Mouse (Mus musculus): ENCODE results near the gene Hoxd3. TPM values are rescaled to one million over a fixed set of nuclear protein-coding genes. Genes with fewer than 3 reads are reported as not detected.

Hoxd3 gene
- 0.66 and 38.3 TPM in 2 replicates for polyA plus RNA-seq (2012; rRNA removed)

DNA sequence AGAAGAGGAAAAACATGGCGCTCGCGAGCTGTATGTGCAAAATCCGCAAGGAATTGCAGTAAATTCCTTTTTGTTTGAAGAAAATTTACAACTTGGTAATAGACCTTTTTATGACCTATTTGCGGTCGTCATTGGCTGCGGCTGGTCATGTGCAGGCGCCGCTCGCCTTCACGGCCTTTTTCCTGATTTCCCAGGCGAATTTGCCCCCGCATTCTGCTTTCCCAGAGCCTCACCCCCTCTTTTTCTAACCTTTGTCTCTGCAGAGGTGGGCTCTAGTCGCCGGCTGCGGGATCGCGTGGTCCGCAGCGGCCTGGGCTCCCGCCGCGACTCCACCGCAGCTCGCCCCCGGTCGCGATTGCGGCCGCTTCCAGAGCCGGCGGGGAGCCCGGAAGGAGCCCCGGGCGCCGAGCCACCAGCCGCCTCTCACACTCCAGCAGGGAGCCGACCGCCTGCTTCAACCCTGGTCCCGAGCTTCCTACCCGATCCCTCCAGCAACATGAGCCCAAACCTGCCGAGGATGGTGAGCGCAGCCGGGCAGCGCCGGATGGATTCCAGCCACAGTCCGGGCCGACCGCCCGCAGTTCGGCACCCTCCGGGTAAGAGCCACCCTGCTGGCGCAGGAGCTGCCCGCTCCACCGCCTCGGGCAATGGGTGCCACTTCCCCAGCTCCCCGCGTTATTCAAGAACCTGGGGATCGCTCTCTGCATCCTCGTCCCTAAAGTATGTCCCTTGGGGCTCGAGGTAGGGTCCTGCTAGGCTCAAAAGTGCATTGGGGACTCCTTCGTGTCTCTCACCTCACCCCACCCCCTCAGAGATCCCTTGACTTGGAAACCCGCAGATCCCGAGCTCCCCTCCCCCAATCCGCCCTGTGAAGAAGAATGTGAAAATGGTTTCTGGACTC lies at the start of gene Hoxd3, which contains the start of gene Hoxd4:
Hoxd3 (plus strand) TSS at position 207 of the 901 bp plus-strand sequence.
Hoxd4 (plus strand) TSS at position 209 of the 901 bp plus-strand sequence.

DNA sequence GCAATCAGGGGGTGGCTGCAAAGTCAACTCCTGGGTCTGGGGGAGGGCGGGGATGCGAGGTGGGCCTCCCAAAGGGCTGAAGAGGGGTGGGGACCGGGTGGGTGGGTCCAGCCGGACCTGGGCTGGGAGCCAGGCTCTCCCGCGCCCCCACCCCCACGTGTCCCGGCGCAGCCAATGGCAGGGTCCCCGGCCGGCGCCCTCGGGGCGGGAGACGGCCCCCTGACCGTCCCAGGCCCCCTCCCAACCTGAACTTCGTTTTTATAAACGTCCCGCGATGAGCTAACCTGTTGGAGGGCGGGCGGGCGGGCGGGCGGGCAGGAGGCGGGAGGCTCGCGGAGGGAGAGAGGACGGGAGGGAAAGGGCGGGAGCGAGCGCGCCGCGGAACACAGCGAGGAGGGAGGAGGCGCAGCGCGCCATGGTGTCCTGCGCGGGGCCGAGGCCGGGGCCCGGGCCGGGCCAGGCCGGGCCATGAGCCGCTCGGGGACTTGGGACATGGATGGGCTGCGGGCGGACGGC lies 43.8 kb upstream of the Hoxd3 start, which contains the start of gene Hoxd13:
Hoxd13 (plus strand) TSS at position 469 of the 516 bp plus-strand sequence.

DNA sequence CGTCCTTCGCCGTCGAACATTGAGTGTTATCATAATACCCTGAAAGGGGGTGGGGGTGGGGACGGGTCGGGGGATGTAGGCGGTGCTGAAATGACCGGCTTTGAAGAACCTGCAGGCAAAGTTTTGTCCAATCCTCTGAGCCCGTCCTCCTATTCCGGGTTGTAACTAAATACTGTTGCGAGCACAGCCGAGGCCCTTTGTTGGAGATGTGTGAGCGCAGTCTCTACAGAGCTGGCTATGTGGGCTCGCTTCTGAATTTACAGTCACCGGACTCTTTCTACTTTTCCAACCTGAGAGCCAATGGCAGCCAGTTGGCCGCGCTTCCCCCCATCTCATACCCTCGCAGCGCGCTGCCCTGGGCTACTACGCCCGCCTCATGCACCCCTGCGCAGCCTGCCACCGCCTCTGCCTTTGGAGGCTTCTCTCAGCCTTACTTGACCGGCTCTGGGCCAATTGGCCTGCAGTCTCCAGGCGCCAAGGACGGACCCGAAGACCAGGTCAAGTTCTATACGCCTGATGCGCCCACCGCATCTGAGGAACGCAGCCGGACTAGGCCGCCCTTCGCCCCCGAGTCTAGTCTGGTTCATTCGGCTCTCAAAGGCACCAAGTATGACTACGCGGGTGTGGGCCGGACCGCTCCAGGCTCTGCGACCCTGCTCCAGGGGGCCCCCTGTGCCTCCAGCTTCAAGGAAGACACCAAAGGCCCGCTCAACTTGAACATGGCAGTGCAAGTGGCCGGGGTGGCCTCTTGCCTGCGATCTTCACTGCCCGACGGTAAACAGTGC lies 36.7 kb upstream of the Hoxd3 start, which contains the start of gene Hoxd12:
Hoxd12 (plus strand) TSS at position 133 of the 785 bp plus-strand sequence.

DNA sequence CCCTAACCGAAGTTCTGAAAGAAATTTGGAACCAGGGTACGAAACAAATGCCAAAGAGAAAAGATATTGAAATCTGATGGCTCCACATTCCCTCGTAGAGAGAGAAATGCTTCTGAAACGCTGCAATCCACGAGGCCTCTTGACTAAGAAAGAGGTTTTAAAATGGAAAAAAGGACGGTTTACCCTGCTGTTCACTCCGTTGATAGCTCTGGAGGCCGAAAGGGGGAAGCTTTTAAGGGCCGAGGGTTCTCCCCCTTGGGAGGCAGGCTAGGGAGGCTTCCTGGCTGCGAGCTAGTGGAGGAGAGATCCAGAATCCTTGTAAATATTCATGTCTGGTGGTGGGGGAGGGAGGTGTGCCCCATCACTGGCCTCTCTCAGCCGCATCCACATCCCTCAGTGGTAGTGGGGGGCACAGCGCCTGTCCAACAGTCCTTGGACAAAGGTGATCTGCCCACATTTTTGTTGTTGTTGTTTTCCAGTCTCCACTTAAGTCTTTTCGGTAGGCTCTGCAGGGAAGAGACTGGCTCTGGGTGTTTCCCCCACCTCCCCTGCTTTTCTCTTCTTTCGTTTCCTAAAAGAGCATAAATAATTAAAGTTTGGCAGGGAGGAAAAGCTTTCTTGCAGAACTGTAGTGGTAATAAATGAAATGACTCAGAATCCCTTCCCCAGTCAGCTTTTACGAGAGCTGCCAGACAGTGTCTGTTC lies 32.7 kb upstream of the Hoxd3 start, which contains the start of gene Hoxd11:
Hoxd11 (plus strand) TSS at position 667 of the 705 bp plus-strand sequence.

DNA sequence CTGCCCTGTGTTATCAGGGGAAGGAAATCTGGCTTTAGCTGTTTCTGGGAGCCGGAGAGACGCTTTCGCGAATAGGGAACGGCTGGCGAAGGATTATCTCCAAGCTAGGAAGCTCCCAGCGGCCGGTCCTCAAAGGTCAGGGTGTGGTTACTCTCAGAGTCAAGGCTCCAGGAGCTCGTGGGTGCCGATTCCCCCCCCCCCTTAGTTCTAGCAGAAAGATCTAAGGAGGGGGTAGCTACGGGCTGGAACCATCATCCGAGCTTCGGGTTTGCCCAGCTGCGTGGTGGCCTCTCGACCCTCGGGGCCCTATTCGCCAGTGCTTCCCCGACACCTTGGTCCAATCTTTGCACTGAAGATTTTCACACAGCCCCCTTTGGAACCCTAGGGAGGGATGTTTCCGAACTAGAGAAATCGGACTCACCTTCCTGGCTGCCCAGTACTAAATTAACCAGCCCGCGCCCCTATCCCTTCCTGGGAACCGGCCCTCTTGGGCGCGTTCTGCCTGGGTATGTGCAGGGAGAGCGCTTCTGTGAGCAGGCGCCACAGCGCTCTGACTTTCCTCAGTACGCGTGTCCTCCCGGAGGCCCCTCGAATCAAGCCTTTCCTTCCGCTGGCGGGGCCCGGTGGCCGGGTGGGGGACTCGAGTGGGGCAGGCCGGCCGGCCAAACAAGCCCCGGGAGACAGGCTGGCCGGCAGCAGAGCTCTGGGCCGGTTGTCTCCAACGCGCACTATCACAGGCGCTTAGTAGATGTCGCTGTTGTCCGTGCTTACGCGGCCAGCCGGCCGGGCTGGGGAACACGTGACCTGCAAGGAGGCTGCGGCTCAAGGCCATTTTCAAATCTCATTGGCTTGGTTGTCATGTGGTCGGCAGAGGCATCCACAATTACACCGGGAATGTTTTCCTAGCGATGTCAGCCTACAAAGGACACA lies 20.4 kb upstream of the Hoxd3 start, which contains the start of gene Hoxd10:
Hoxd10 (plus strand) TSS at position 903 of the 930 bp plus-strand sequence.

DNA sequence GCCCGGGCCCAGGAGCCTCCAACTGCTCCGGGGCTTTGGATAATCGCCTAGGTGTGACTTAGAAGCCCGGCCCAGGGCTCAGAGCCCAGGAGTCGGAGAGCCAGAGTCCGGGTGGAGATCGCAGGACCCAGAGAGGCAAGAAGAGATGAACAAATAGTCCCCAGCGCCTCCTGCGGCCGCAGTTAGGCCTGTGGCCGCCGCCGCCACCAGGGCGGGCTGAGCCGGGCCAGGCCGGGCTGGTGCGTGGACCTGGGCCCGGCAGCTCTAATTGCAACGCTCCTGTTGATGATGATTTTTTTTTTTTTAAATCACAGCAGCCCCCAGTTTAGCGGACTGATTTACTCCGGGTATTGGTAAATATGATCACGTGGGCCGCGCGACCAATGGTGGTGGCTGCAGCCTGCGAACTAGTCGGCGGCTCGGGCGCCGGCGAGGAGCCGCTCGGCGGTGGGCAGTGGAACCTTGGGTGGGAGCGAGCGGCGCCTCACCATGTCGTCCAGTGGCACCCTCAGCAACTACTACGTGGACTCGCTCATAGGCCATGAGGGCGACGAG lies 14.1 kb upstream of the Hoxd3 start, which contains the start of gene Hoxd9:
Hoxd9 (plus strand) TSS at position 161 of the 555 bp plus-strand sequence.

DNA sequence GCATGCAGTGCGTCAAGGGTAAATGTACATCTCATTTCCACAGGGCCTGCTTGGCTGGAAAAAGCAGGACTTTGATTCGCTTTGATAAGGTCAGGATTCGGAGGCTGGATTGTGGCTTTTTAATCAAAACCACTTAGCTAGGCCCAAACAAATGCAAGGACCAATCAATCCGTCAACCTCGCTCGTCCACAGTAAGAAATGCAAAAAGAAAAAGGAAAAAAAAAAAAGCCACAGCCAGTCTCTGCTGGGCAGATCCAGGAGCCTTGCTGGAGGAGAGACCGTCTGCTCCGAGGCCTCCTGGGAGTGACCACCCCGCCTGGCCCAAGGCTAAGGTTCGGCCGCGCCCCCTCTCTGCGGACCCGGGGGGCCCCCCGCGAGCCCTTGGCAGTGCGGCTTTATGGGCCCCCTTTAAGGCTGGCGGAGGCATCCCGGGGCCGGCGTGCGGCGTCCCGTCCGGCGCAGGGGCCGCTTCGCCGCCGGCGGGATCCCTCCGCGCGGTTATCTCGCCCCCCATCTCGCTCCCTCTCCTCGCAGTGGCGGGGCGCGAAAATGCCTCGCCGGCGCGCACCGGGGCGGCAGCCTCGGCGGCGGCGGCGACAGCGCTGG lies 7.2 kb upstream of the Hoxd3 start, which contains the start of gene Hoxd8:
Hoxd8 (plus strand) TSS at position 223 of the 606 bp plus-strand sequence.

DNA sequence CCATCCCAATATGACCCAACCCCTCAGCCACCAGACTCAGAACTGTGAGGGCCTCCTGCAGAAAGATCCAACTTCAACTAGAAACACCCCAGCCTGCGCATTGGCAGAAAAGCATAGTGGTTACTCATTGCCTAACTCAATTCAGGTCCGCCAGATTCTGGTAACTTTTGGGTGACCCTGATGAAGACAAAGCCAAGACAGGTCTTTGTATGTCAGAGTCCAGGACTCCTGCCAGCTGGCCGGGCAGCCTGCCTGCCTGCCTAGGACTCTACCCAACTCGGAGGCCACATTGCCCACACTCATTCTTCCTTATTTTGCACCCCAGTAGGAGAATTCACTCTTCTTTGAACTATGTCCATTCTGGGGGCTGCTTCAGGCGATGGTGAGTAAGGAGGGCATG lies 14.8 kb downstream of the Hoxd3 start, which contains the start of gene Gm28230:
Gm28230 (plus strand) TSS at position 178 of the 400 bp plus-strand sequence.

DNA sequence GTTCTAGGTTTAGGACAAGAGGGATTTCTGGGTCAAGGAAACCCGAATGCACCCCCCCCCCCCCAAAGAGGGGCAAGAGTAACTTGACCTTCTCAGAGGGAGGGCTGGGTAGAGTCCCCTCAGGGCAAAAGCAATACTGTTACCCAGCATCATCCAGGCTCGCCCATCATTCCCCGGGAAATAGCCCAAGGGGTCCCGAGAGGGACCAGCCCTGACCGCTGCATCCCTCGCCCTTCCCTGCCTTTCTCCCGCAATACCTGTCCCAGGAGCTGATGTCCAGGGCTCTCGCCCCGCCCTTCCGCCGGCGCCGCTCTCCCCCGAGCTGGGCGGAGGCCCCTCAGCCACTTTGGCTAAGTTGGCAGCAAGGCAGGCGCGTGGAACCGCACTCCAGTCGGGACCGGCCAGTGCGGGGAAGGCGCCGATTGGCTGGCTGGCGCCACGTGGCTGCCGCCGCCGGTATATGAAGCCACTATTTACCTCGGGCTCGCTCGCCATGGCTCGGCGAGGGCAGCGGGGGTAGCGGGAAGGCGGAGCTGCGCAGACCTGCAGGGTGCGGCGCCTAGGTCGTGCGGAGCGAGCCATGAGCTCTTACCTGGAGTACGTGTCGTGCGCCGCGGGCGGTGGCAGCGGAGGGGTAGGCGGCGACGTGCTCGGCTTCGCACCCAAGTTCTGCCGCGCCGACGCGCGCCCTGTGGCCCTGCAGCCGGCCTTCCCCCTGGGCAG lies 51.0 kb downstream of the Hoxd3 start, which contains the start of gene Hoxd1:
Hoxd1 (plus strand) TSS at position 459 of the 723 bp plus-strand sequence.

Other genes with a start within 250 kb of the Hoxd3 start
- gene Lnpk, start 132.5 kb upstream of the Hoxd3 start, polyA plus RNA-seq (2012; rRNA removed) = 27.6 and 32.6 TPM in 2 replicates
- gene Evx2, start 52.4 kb upstream of the Hoxd3 start, polyA plus RNA-seq (2012; rRNA removed) = 3.1 and 5.4 TPM in 2 replicates
- 0.10 and 10.4 TPM in 2 replicates for gene Hoxd13, start 43.6 kb upstream of the Hoxd3 start, polyA plus RNA-seq (2012; rRNA removed)
- 4.5 TPM in 1 of 2 replicates, not detected in the other for gene Hoxd12, start 36.9 kb upstream of the Hoxd3 start, polyA plus RNA-seq (2012; rRNA removed)
- gene Hoxd11, start 32.4 kb upstream of the Hoxd3 start, polyA plus RNA-seq (2012; rRNA removed) = 7.1 TPM in 1 of 2 replicates, not detected in the other
- 0.12 and 10.9 TPM in 2 replicates for gene Hoxd10, start 20.0 kb upstream of the Hoxd3 start, polyA plus RNA-seq (2012; rRNA removed)
- gene Hoxd9, start 14.2 kb upstream of the Hoxd3 start, polyA plus RNA-seq (2012; rRNA removed) = 0.04 and 7.3 TPM in 2 replicates
- 0.36 and 7.0 TPM in 2 replicates for gene Hoxd8, start 7.3 kb upstream of the Hoxd3 start, polyA plus RNA-seq (2012; rRNA removed)
- gene Hoxd4, start within 50 bp of the Hoxd3 start, polyA plus RNA-seq (2012; rRNA removed) = 0.48 and 31.7 TPM in 2 replicates
- gene Gm28230, start 14.8 kb downstream of the Hoxd3 start, polyA plus RNA-seq (2012; rRNA removed) = 0.13 and 20.0 TPM in 2 replicates
- 0.14 and 1.2 TPM in 2 replicates for gene Hoxd1, start 51.1 kb downstream of the Hoxd3 start, polyA plus RNA-seq (2012; rRNA removed)
- gene Mtx2, start 113.9 kb downstream of the Hoxd3 start, polyA plus RNA-seq (2012; rRNA removed) = 84.9 and 94.0 TPM in 2 replicates

Data from central nervous system, embryonic 11.5 days (tissue).